Mouse (Mus musculus): ENCODE data around the gene Apol8. TPM values are rescaled to one million over a fixed set of nuclear protein-coding genes. Genes with fewer than 3 reads are reported as not detected.
"Not testable (repeated sequence)": the region's sequence is repeated elsewhere in the genome, so short reads cannot be mapped to it uniquely, and the experiment has no call there.

Gene Apol8
- polyA plus RNA-seq, 1 experiment from 2014 or later: 9.8 TPM

DNA sequence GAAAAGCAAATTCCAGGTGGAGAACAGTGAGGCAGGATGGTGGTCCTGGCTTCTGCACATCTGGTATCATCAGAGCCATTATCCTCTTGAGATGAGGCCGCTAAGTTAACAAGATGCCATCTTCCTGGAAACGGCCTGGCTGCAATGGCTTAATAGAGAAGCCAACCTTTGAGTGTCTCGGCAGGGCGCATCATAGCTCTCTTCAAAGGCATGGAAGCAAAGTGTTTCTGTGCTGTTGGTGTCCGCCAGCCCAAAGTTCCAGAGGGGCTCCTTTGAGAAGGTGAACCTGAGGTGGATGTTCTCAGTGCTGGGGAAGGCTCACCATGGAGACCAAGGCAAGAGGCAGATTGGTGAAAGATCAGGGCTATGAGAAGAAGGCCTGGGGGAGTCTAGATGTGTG, 25.2 kb downstream of the Apol8 start:
- TF ChIP-seq EP300 (IDR thresholded peaks at IDR 0.05; ENCODE audit: low read depth): no peak
- TF ChIP-seq CTCF (IDR thresholded peaks at IDR 0.05; ENCODE audit: low read depth): no peak
- H3K27ac ChIP-seq (ENCODE audit: low read depth): no peak overlapping the region
- H3K4me2 ChIP-seq (ENCODE audit: low read depth, low read length): no peak overlapping the region
- no peaks in the 10 kb centered on the region for H3K9me3 ChIP-seq (ENCODE audit: low read length)
- H3K9ac ChIP-seq (replicated peaks): no peak overlapping the region
- 79% methylated on average over 5 of the region's 5 CpGs for WGBS (ENCODE audit: insufficient replicate concordance)
- ATAC-seq: no peak
- H3K36me3 ChIP-seq (replicated peaks; ENCODE audit: insufficient read depth, low read length): no peaks in the 10 kb centered on the region
- no peaks in the 10 kb centered on the region for H3K27me3 ChIP-seq (ENCODE audit: insufficient read depth, low read length)
- DNase-seq: no peak
- no peak overlapping the region for H3K4me3 ChIP-seq (ENCODE audit: low read depth, low read length)
- H3K4me1 ChIP-seq (ENCODE audit: insufficient read depth): no peaks in the 10 kb centered on the region

DNA sequence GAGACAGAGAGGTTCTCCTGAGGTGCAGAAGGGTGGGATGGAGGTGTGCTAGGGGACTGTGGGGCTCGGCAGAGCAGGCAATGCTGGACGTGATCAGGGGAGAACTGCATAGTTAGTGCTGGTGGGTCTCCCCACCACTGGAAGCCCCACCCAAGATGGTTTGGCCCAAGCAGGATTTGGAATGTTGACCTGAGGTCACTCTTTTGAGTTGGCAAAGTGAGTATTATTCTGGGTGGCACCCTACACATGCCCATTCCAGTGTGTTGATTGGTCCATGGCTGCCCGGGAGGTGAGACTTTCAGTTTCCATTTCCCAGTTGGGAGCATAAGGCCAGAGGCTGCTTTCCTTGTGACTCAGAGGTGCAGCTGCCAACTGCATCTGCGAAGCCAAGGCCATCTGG, 28.1 kb downstream of the Apol8 start, which contains the start of gene Apol9b:
Gene Apol9b (plus strand): TSS at position 301 of the 400 bp plus-strand sequence.
- 67% methylated on average over 1 of the region's 4 CpGs for WGBS (ENCODE audit: insufficient replicate concordance)
- H3K4me1 ChIP-seq (ENCODE audit: insufficient read depth); H3K9me3 ChIP-seq (ENCODE audit: low read length); H3K4me2 ChIP-seq (ENCODE audit: low read depth, low read length); H3K9ac ChIP-seq (replicated peaks); DNase-seq; H3K4me3 ChIP-seq (ENCODE audit: low read depth, low read length); H3K27ac ChIP-seq (ENCODE audit: low read depth); H3K27me3 ChIP-seq (ENCODE audit: insufficient read depth, low read length); H3K36me3 ChIP-seq (replicated peaks; ENCODE audit: insufficient read depth, low read length): not testable (repeated sequence)
- peak; percentile 36; the same call in 1 of the 2 replicates for ATAC-seq

DNA sequence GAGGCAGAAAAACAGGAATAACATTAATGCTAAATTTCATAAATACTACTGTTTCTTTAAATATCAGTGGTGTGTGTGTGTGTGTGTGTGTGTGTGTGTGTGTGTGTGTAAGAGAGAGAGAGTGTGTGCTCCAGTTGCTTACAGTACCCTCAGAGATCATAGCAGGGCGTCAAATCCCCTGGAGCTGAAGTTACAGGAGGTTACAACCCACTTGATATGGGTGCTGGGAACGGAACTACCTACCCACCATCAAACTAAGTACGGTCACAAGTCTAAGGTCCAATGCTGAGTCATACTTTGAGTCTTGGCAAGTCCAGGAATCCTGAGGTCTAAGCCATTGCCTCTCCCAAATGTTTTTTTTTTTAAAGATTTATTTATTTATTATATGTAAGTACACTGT, 29.1 kb downstream of the Apol8 start:
- H3K4me2 ChIP-seq (ENCODE audit: low read depth, low read length); ATAC-seq; H3K9me3 ChIP-seq (ENCODE audit: low read length); H3K4me3 ChIP-seq (ENCODE audit: low read depth, low read length); H3K4me1 ChIP-seq (ENCODE audit: insufficient read depth); H3K27ac ChIP-seq (ENCODE audit: low read depth); H3K36me3 ChIP-seq (replicated peaks; ENCODE audit: insufficient read depth, low read length); DNase-seq; H3K27me3 ChIP-seq (ENCODE audit: insufficient read depth, low read length); H3K9ac ChIP-seq (replicated peaks): not testable (repeated sequence)
- 79% methylated on average over 3 of the region's 3 CpGs for WGBS (ENCODE audit: insufficient replicate concordance)

DNA sequence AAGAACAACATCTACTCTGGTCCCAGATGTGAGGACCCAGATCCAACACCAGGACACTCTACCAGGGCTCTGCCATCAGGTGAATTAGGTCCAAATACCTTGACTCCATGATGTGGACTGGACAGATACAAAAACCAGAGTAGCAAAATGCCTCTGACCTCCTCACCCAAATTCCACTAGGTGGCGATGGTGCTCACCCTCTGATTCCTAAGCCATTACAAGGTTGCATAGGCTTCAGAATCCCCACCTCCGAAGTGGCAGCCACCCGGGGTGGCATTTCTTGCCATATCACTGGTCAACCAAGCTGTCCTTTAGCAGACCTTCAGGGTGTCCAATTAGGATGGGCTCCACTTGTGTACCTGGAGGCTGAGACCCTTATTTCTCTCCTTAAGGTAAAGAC, 29.7 kb downstream of the Apol8 start:
- not testable (repeated sequence) for H3K4me3 ChIP-seq (ENCODE audit: low read depth, low read length); H3K9ac ChIP-seq (replicated peaks); H3K9me3 ChIP-seq (ENCODE audit: low read length); H3K27me3 ChIP-seq (ENCODE audit: insufficient read depth, low read length); H3K4me1 ChIP-seq (ENCODE audit: insufficient read depth); H3K27ac ChIP-seq (ENCODE audit: low read depth); ATAC-seq; H3K4me2 ChIP-seq (ENCODE audit: low read depth, low read length); DNase-seq; H3K36me3 ChIP-seq (replicated peaks; ENCODE audit: insufficient read depth, low read length)
- peak; percentile 66 for TF ChIP-seq CTCF (IDR thresholded peaks at IDR 0.05; ENCODE audit: low read depth)
- 14% methylated on average over 3 of the region's 3 CpGs for WGBS (ENCODE audit: insufficient replicate concordance)

DNA sequence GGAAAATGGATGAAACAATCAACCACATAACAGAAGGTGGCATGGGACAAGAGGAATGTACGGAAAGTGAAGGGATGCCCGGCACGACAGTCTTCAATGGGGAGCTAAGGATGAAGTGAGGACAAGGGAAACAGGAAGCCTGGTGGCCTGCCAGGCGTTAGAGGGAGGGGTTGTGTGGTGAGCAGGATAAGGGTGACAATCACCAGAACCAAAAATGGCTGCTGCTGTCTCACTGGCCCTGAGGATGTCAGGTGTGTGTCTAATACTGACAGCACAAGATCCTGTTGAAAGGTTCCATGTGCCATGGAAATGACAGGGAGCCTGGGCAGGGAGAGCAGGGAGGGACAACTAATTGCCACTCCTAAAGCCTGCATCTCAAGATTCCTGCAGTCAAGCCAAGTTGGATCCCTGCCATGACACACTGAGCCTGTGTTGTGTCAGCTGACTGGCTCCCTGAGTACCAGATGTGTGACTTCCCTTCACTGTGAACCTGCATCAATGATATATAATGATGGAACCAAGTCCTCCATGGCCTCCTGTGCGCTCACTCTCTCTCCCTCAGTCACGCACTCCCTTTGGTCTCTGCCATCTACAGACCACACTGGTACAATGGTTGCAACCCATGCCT, 31.3 kb downstream of the Apol8 start:
- not testable (repeated sequence) for H3K27ac ChIP-seq (ENCODE audit: low read depth); H3K4me3 ChIP-seq (ENCODE audit: low read depth, low read length); H3K9ac ChIP-seq (replicated peaks); H3K4me2 ChIP-seq (ENCODE audit: low read depth, low read length); ATAC-seq; H3K4me1 ChIP-seq (ENCODE audit: insufficient read depth); DNase-seq; H3K27me3 ChIP-seq (ENCODE audit: insufficient read depth, low read length); H3K9me3 ChIP-seq (ENCODE audit: low read length); H3K36me3 ChIP-seq (replicated peaks; ENCODE audit: insufficient read depth, low read length)
- 47% methylated on average over 5 of the region's 6 CpGs for WGBS (ENCODE audit: insufficient replicate concordance)

DNA sequence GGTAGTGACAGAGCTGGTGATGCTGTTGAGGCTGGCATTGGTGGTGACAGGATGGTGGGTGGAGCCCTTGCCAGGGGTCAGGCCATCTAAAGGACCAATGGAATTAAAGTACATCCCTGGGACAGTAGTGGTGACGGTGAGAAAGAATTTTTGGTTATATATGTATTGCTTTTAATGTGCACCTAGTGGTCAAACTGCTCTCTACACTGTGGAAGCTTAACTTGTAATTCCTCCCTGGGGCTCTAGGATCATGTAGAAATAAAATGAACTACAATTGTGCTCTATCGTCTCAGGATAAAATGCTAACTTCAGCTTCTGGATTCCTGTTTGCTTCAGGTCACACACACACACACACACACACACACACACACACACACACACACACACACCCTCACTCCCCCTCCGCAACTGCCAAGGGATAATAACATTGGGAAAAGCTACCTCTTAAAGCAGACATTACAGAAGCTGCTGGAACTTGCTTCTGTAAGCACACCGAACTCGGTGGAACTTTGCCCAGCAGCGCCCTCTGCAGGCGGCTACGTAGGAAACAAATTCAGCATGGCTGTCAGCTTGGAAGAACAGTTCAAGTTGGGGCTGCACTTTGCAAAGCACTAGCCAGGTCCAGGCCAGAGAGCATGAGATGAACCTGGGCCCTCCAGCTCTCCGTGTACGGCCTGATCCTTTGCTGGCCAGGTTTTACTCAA, 32.4 kb downstream of the Apol8 start:
- not testable (repeated sequence) for DNase-seq; H3K27ac ChIP-seq (ENCODE audit: low read depth); H3K36me3 ChIP-seq (replicated peaks; ENCODE audit: insufficient read depth, low read length); ATAC-seq; H3K9ac ChIP-seq (replicated peaks); H3K27me3 ChIP-seq (ENCODE audit: insufficient read depth, low read length); H3K4me3 ChIP-seq (ENCODE audit: low read depth, low read length); H3K9me3 ChIP-seq (ENCODE audit: low read length); H3K4me1 ChIP-seq (ENCODE audit: insufficient read depth); H3K4me2 ChIP-seq (ENCODE audit: low read depth, low read length)
- WGBS (ENCODE audit: insufficient replicate concordance): 0% methylated on average over 2 of the region's 10 CpGs

DNA sequence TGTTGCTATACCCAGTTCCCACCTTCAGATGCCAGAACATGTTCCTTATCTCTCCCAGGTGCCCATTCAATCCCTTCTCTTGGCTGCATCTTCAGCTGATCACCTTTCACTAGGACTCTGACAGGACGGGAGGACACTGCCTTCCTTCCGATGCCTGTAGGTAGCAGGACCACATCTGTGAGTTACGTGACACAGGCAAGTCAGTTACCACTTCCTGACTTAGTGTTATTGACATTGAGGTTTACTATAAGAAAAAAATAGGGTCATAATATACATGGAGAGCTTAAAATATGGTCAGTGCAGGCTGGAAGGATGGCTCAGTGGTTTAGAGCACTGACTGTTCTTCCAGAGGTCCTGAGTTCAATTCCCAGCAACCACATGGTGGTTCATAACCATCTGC, 35.3 kb downstream of the Apol8 start:
- H3K9me3 ChIP-seq (ENCODE audit: low read length): not testable (repeated sequence)
- WGBS (ENCODE audit: insufficient replicate concordance): no CpG with 5 or more reads among the region's 3 CpGs

DNA sequence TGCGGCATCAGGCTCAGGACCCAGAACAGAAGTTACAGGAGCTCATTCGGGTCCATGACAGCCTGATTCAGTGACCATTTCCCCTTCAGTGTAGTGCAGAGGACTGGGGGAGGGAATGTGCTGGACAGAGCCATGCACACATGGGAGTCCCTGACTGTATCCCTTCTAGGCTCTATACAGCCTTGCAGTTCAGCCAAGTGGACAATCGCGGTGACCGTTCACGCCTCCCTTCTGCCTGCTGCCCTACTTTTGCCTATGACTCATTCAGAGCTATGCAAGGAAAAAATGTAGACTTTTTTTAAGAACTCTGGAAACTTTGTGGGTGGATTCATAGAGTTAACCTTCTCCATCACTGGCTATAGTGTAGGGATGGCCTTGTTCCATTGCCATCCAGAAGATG, 38.6 kb downstream of the Apol8 start:
- H3K27me3 ChIP-seq (ENCODE audit: insufficient read depth, low read length); H3K36me3 ChIP-seq (replicated peaks; ENCODE audit: insufficient read depth, low read length); H3K9me3 ChIP-seq (ENCODE audit: low read length); DNase-seq; H3K9ac ChIP-seq (replicated peaks); H3K27ac ChIP-seq (ENCODE audit: low read depth); H3K4me2 ChIP-seq (ENCODE audit: low read depth, low read length); H3K4me1 ChIP-seq (ENCODE audit: insufficient read depth); ATAC-seq; H3K4me3 ChIP-seq (ENCODE audit: low read depth, low read length): not testable (repeated sequence)
- WGBS (ENCODE audit: insufficient replicate concordance): 62% methylated on average over 2 of the region's 6 CpGs

More for the DNA sequence above, 35.3 kb downstream of the Apol8 start:
- H3K4me1 ChIP-seq (ENCODE audit: insufficient read depth); H3K9ac ChIP-seq (replicated peaks); DNase-seq; H3K27ac ChIP-seq (ENCODE audit: low read depth); H3K4me3 ChIP-seq (ENCODE audit: low read depth, low read length); H3K36me3 ChIP-seq (replicated peaks; ENCODE audit: insufficient read depth, low read length); H3K4me2 ChIP-seq (ENCODE audit: low read depth, low read length); H3K27me3 ChIP-seq (ENCODE audit: insufficient read depth, low read length); ATAC-seq: not testable (repeated sequence)

DNA sequence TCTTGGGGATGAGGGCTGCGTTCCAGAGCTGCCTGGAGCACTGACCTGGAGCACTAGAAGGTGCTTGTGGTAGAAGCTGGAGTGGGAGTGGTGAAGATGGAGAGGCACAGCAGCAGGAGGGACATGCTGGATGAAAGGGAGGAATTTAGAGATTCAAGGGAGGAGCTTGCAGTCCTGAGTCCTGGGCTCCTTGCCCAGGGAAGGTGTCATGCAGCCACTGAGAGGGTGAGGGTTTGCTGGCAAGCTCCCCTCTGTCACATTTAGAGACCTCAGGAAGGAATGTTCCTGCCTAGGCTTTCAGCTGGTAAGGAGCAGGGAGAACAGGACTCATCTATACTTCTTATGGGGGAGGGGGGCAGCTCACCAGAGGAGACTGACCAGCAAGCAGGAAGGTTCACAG, 47.9 kb downstream of the Apol8 start:
- H3K4me3 ChIP-seq (ENCODE audit: low read depth, low read length); H3K9ac ChIP-seq (replicated peaks); H3K4me1 ChIP-seq (ENCODE audit: insufficient read depth); ATAC-seq; H3K27me3 ChIP-seq (ENCODE audit: insufficient read depth, low read length); H3K36me3 ChIP-seq (replicated peaks; ENCODE audit: insufficient read depth, low read length); H3K27ac ChIP-seq (ENCODE audit: low read depth); H3K4me2 ChIP-seq (ENCODE audit: low read depth, low read length); H3K9me3 ChIP-seq (ENCODE audit: low read length); DNase-seq: not testable (repeated sequence)
- WGBS (ENCODE audit: insufficient replicate concordance): no CpG with 5 or more reads among the region's 1 CpGs

Measured in liver, postnatal 0 days (tissue).